ENCODE assay signal across 9 mouse cellular contexts in the genomic region with DNA sequence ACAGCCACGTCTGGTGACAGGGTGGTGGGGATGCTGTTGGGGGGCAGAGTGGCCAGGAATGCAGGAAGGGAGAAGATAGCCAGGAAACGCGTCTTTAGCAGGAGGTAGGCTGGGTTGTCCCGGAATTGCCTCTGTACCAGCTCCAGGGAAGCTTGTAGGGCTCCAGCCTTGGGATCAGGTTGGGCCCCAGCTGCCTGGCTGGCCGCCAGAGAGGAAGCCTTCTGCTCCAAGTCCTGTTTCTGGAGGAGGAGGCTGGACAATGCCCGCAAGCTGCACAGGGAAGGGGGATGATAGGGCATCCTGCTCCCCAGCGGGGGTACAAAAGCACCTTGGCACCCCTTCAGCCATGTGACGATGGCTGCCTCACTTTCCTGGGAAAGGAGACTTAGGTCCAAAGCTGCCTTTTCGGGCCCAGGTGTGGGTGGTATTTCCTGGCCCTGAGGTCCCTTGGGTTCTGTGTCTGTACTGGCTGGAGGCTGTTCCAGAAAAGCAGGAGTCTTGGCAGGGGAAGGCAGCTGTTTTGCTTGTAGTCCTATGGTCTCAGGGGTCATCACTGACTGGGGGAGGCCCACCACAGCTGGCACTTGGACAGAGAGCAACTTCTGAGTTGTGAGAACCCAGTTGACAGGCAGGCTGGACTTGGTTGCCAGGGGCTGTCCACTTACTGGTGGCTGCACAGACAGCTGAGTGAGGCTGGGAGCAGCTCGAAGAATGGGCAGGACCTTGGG. TPM values are rescaled to one million over a fixed set of nuclear protein-coding genes. Genes with fewer than 3 reads are reported as not detected.
DNase-seq lines count a peak whose midpoint lies in the region; ATAC-seq lines count a peak whose summit lies in the region.
"Had no signal": no experiment of that assay in that cellular context is flagged by ENCODE, and none has a peak within 500 bp of the region (broad histone marks: within the 10 kb centered on the region; RNA-seq: fewer than 3 reads in every experiment).

No protein-coding gene starts in this region.

- WGBS in kidney, embryonic 15.5 days: 68% methylated on average over 10 of the region's 10 CpGs
- 85% methylated on average over 10 of the region's 10 CpGs for WGBS in hindbrain, embryonic 13.5 days

- H3K9ac ChIP-seq in kidney, embryonic 15.5 days: no peak overlapping the region
- no peak overlapping the region for H3K9ac ChIP-seq in hindbrain, embryonic 13.5 days

- DNase-seq in right cerebral cortex, postnatal 14 days: peak; percentile 59
- no peak for DNase-seq in right cerebral cortex, adult 18-20 months
- DNase-seq in gastrocnemius, adult 18-20 months (ENCODE audit: low spot score): peak; percentile 71
- peak; percentile 81 for DNase-seq in ovary, postnatal 36 days (ENCODE audit: low spot score)
- DNase-seq in retina, postnatal 1 day: no peak
- no peak for DNase-seq in thymus, postnatal 0 days (ENCODE audit: low spot score)

- H3K36me3 ChIP-seq in kidney, embryonic 15.5 days: peaks cover 71% of the 10 kb centered on the region
- H3K36me3 ChIP-seq in hindbrain, embryonic 13.5 days: peaks cover 75% of the 10 kb centered on the region

- H3K4me1 ChIP-seq in kidney, embryonic 15.5 days: 0 out of 2 replicates have a peak, but pooled peaks cover 4% of the 10 kb centered on the region
- no peaks in the 10 kb centered on the region for H3K4me1 ChIP-seq in hindbrain, embryonic 13.5 days (replicated peaks)

- H3K9me3 ChIP-seq in kidney, embryonic 15.5 days (replicated peaks): no peaks in the 10 kb centered on the region
- no peaks in the 10 kb centered on the region for H3K9me3 ChIP-seq in hindbrain, embryonic 13.5 days

- H3K4me2 ChIP-seq in kidney, embryonic 15.5 days: no peak overlapping the region
- H3K4me2 ChIP-seq in hindbrain, embryonic 13.5 days: no peak overlapping the region

- peak overlapping the region; percentile 27; the same call in 1 of the 2 replicates for H3K27ac ChIP-seq in kidney, embryonic 15.5 days
- H3K27ac ChIP-seq in hindbrain, embryonic 13.5 days: no peak overlapping the region; the same call in 1 of the 2 replicates

- no peaks in the 10 kb centered on the region for H3K27me3 ChIP-seq in kidney, embryonic 15.5 days
- no peaks in the 10 kb centered on the region for H3K27me3 ChIP-seq in hindbrain, embryonic 13.5 days
- H3K27me3 ChIP-seq: Patski had no signal

- no peak overlapping the region for H3K4me3 ChIP-seq in kidney, embryonic 15.5 days (replicated peaks)
- no peak overlapping the region for H3K4me3 ChIP-seq in hindbrain, embryonic 13.5 days

- no peak; the same call in 1 of the 2 replicates for ATAC-seq in kidney, embryonic 15.5 days (replicated peaks; ENCODE audit: low FRiP score)
- ATAC-seq in hindbrain, embryonic 13.5 days (ENCODE audit: low FRiP score): no peak
- ATAC-seq: Patski had no signal

RNA-seq across cellular contexts. Expression of gene Card9, which starts 4.2 kb away (rescaled TPM):
- total RNA-seq in gastrocnemius, adult 18-20 months (2021): under 1 TPM; 0.47 to 0.82 TPM
- polyA plus RNA-seq in kidney, embryonic 15.5 days (2015; fragmentation: Nextera tagmentation; extraction: Ambion mirVana): 1.1 and 1.7 TPM in 2 replicates
- 1.3 and 1.6 TPM in 2 replicates for polyA plus RNA-seq in hindbrain, embryonic 13.5 days (2015; fragmentation: Nextera tagmentation; extraction: Ambion mirVana)
- 15.9 and 17.1 TPM in 2 replicates for polyA plus RNA-seq in thymus, postnatal 0 days (2015; fragmentation: Nextera tagmentation; extraction: Ambion mirVana)

RNA-seq across cellular contexts. Expression of gene Dnlz, which starts 13.0 kb away (rescaled TPM):
- total RNA-seq in gastrocnemius, adult 18-20 months (2021): 10 to 100 TPM; 21.3 to 23.0 TPM
- polyA plus RNA-seq in kidney, embryonic 15.5 days (2015; fragmentation: Nextera tagmentation; extraction: Ambion mirVana): 29.8 and 31.9 TPM in 2 replicates
- 29.0 and 29.6 TPM in 2 replicates for polyA plus RNA-seq in hindbrain, embryonic 13.5 days (2015; fragmentation: Nextera tagmentation; extraction: Ambion mirVana)
- polyA plus RNA-seq in thymus, postnatal 0 days (2015; fragmentation: Nextera tagmentation; extraction: Ambion mirVana): 22.2 and 24.5 TPM in 2 replicates

RNA-seq across cellular contexts. Expression of gene Snapc4, which starts 15.6 kb away (rescaled TPM):
- 1 to 10 TPM; 4.2 to 6.5 TPM for total RNA-seq in gastrocnemius, adult 18-20 months (2021)
- polyA plus RNA-seq in kidney, embryonic 15.5 days (2015; fragmentation: Nextera tagmentation; extraction: Ambion mirVana): 27.9 and 31.3 TPM in 2 replicates
- 27.8 and 35.2 TPM in 2 replicates for polyA plus RNA-seq in hindbrain, embryonic 13.5 days (2015; fragmentation: Nextera tagmentation; extraction: Ambion mirVana)
- 14.2 and 19.4 TPM in 2 replicates for polyA plus RNA-seq in thymus, postnatal 0 days (2015; fragmentation: Nextera tagmentation; extraction: Ambion mirVana)

RNA-seq across cellular contexts. Expression of gene Entr1, which starts 24.2 kb away (rescaled TPM):
- total RNA-seq in gastrocnemius, adult 18-20 months (2021): 10 to 100 TPM; 24.3 to 25.6 TPM
- polyA plus RNA-seq in kidney, embryonic 15.5 days (2015; fragmentation: Nextera tagmentation; extraction: Ambion mirVana): 110 and 115 TPM in 2 replicates
- polyA plus RNA-seq in hindbrain, embryonic 13.5 days (2015; fragmentation: Nextera tagmentation; extraction: Ambion mirVana): 154 and 162 TPM in 2 replicates
- 164 and 184 TPM in 2 replicates for polyA plus RNA-seq in thymus, postnatal 0 days (2015; fragmentation: Nextera tagmentation; extraction: Ambion mirVana)

RNA-seq across cellular contexts. Expression of gene Pmpca, which starts 24.2 kb away (rescaled TPM):
- total RNA-seq in gastrocnemius, adult 18-20 months (2021): 100 to 1,000 TPM; 131 to 133 TPM
- polyA plus RNA-seq in kidney, embryonic 15.5 days (2015; fragmentation: Nextera tagmentation; extraction: Ambion mirVana): 113 TPM in 2 replicates
- 94.3 and 95.6 TPM in 2 replicates for polyA plus RNA-seq in hindbrain, embryonic 13.5 days (2015; fragmentation: Nextera tagmentation; extraction: Ambion mirVana)
- 81.8 and 83.4 TPM in 2 replicates for polyA plus RNA-seq in thymus, postnatal 0 days (2015; fragmentation: Nextera tagmentation; extraction: Ambion mirVana)

Comparison
In these comparisons a context has a peak if more than half of its experiments do, and no peak if none do; other contexts are left out.
1. DNase-seq: peak in right cerebral cortex, postnatal 14 days (single experiment), gastrocnemius, adult 18-20 months (single experiment) and ovary, postnatal 36 days (single experiment); none in right cerebral cortex, adult 18-20 months (single experiment), retina, postnatal 1 day (single experiment) and thymus, postnatal 0 days (single experiment).